Mouse (Mus musculus): ENCODE measurements at regions not wholly inside any gene's neighbourhood (a gene's known extent, or its start where the extent isn't known, plus 50 kb on each side); places are given as distances from the start of the nearest gene placed in this dataset.

DNA sequence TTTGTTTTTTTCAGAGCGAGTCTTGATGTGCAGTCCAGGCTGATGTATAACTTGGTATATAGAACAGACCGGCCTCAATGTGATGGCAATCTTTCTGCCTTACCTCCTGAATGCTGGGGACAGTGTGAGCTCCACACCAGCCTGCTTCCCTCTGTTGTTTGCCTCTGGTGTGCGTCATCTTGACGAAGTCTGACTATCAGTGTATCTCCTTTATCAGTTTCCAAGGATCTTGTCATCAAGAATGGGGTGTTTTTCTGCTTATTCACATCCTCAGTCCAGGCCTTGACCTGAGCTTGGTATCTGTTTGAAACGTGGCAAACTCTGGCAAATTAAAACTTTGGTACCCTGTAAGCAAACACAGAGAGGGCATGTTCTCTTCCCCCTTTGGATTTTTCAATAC, 226.3 kb downstream of the Ccdc91 start:
- Histone ChIP-seq H3K9me3 (replicated peaks; ENCODE audit: low read length) (no peaks in the 10 kb centered on the region), H3K79me2 (replicated peaks; ENCODE audit: control insufficient read depth, extremely low read depth, insufficient read depth, poor library complexity, severe bottlenecking) (no peaks in the 10 kb centered on the region), H3K4me1 (ENCODE audit: control insufficient read depth in 1 of 2, insufficient read depth in 2 of 2) (peaks cover 0 to 6% of the 10 kb centered on the region in 2 experiments; a peak in 2 of 4 replicates), H3K27ac (ENCODE audit: insufficient read depth, low read depth) (no peak overlapping the region), H3K9ac (ENCODE audit: insufficient read depth, low read depth) (no peak overlapping the region), H3K4me3 (replicated peaks in 1 of 3; ENCODE audit: low read depth in 2 of 3, low read length in 2 of 3, poor library complexity in 1 of 3) (no peak overlapping the region), H3K4me2 (ENCODE audit: insufficient read depth, low read depth, poor library complexity, severe bottlenecking) (no peak overlapping the region), H3K27me3 (replicated peaks) (no peaks in the 10 kb centered on the region), H3K36me3 (replicated peaks in 1 of 2; ENCODE audit: control insufficient read depth in 1 of 2, insufficient read depth in 1 of 2, low read length in 1 of 2) (no peaks in the 10 kb centered on the region)
- in situ Hi-C loops (cut with MboI; ENCODE audit: low pct_ligation_motif_present, low pct_unique_long_range_greater_than_20kb, low sequenced_read_pairs): no loop called here
- dilution Hi-C loops (cut with MboI; ENCODE audit: extremely low pct_ligation_motif_present, extremely low pct_unique_long_range_greater_than_20kb, low sequenced_read_pairs): no loop called here
- TF ChIP-seq POLR2AphosphoS2 (IDR thresholded peaks at IDR 0.05; ENCODE audit: low read depth, low read length) (no peak), ELF1 (IDR thresholded peaks at IDR 0.05; ENCODE audit: low read depth, low read length) (no peak)
- no peak for DNase-seq (ENCODE audit: extremely low read depth)

DNA sequence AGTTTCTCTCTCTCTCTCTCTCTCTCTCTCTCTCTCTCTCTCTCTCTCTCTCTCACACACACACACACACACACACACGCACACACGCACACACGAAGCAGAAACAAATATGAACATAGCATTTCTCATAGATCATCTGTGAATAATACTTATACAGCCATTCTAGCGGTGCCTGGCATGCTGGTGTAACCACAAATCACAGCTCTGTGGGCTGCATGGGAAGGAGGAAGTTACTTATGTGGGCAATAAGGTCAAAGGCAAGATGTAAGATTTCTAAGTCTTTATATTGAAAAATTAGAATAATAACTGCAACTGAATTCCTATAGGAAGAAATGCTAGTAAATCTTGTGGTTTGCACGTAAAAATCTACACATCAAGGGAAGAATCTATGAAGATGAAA, 228.7 kb downstream of the Ccdc91 start:
- dilution Hi-C loops (cut with MboI; ENCODE audit: extremely low pct_ligation_motif_present, extremely low pct_unique_long_range_greater_than_20kb, low sequenced_read_pairs) (no loop called here), in situ Hi-C loops (cut with MboI; ENCODE audit: low pct_ligation_motif_present, low pct_unique_long_range_greater_than_20kb, low sequenced_read_pairs) (no loop called here)
- no peaks in the 10 kb centered on the region for H3K27me3 ChIP-seq (replicated peaks)
- H3K9ac ChIP-seq (ENCODE audit: insufficient read depth, low read depth): no peak overlapping the region
- H3K79me2 ChIP-seq (replicated peaks; ENCODE audit: control insufficient read depth, extremely low read depth, insufficient read depth, poor library complexity, severe bottlenecking): no peaks in the 10 kb centered on the region
- TF ChIP-seq ZMIZ1 (IDR thresholded peaks at IDR 0.05; ENCODE audit: low read depth, low read length) (no peak), ZC3H11A (IDR thresholded peaks at IDR 0.05; ENCODE audit: low read depth, low read length) (no peak)
- no peak overlapping the region for H3K4me3 ChIP-seq (replicated peaks in 1 of 3; ENCODE audit: low read depth in 2 of 3, low read length in 2 of 3, poor library complexity in 1 of 3)
- H3K4me1 ChIP-seq (ENCODE audit: control insufficient read depth in 1 of 2, insufficient read depth in 2 of 2): peaks cover 0 to 6% of the 10 kb centered on the region in 2 experiments; a peak in 2 of 4 replicates
- no peaks in the 10 kb centered on the region for H3K9me3 ChIP-seq (replicated peaks; ENCODE audit: low read length)
- H3K27ac ChIP-seq (ENCODE audit: insufficient read depth, low read depth): no peak overlapping the region
- no peaks in the 10 kb centered on the region for H3K36me3 ChIP-seq (replicated peaks in 1 of 2; ENCODE audit: control insufficient read depth in 1 of 2, insufficient read depth in 1 of 2, low read length in 1 of 2)
- DNase-seq (ENCODE audit: extremely low read depth): no peak
- H3K4me2 ChIP-seq (ENCODE audit: insufficient read depth, low read depth, poor library complexity, severe bottlenecking): no peak overlapping the region

DNA sequence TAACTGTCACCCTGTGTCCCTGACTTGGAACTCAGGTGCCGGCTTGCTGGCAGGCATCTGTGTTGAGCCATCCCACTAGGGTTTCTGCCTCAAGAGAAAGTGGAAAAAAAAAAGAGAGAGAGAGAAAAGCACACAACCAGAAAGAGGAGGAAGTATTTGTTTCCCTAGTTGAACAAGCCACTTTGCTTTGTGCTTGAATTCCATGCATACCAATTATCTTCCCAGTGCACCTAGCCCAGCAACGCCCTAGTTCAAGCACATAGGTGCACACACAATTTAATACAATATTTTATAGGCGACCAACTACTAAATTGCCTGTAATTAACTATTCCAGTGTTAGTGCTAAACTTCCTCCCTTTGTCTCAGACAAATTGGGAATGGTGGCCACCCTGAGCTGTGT, 230.3 kb downstream of the Ccdc91 start:
- Histone ChIP-seq H3K9ac (ENCODE audit: insufficient read depth, low read depth) (no peak overlapping the region), H3K4me2 (ENCODE audit: insufficient read depth, low read depth, poor library complexity, severe bottlenecking) (no peak overlapping the region), H3K4me1 (ENCODE audit: control insufficient read depth in 1 of 2, insufficient read depth in 2 of 2) (peaks cover 0 to 6% of the 10 kb centered on the region in 2 experiments; a peak in 2 of 4 replicates), H3K79me2 (replicated peaks; ENCODE audit: control insufficient read depth, extremely low read depth, insufficient read depth, poor library complexity, severe bottlenecking) (no peaks in the 10 kb centered on the region), H3K9me3 (replicated peaks; ENCODE audit: low read length) (no peaks in the 10 kb centered on the region), H3K27me3 (replicated peaks) (no peaks in the 10 kb centered on the region), H3K4me3 (replicated peaks in 1 of 3; ENCODE audit: low read depth in 2 of 3, low read length in 2 of 3, poor library complexity in 1 of 3) (no peak overlapping the region), H3K27ac (ENCODE audit: insufficient read depth, low read depth) (no peak overlapping the region), H3K36me3 (replicated peaks in 1 of 2; ENCODE audit: control insufficient read depth in 1 of 2, insufficient read depth in 1 of 2, low read length in 1 of 2) (no peaks in the 10 kb centered on the region)
- TF ChIP-seq POLR2AphosphoS2 (IDR thresholded peaks at IDR 0.05; ENCODE audit: low read depth, low read length): no peak
- no peak for DNase-seq (ENCODE audit: extremely low read depth)
- dilution Hi-C loops (cut with MboI; ENCODE audit: extremely low pct_ligation_motif_present, extremely low pct_unique_long_range_greater_than_20kb, low sequenced_read_pairs) (no loop called here), in situ Hi-C loops (cut with MboI; ENCODE audit: low pct_ligation_motif_present, low pct_unique_long_range_greater_than_20kb, low sequenced_read_pairs) (no loop called here)

DNA sequence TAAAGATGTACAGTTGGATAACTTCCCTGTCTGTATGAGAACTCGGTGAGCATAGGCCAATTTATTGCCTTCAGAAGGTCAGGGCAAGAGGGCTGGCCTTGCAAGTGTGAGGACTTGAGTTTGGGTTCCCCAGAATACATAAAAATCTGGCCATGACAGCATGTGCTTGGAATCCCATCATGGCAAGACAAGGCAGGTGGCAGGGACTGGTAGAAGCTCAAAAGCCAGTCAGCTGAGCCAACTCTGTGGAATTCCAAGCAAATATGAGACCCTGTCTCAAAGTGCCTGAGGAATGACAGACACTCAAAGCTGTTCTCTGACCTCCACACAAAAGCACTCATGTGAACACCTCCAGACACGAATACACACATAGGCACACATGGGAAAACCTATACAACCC, 231.1 kb downstream of the Ccdc91 start:
- H3K27ac ChIP-seq (ENCODE audit: insufficient read depth, low read depth): no peak overlapping the region
- in situ Hi-C loops (cut with MboI; ENCODE audit: low pct_ligation_motif_present, low pct_unique_long_range_greater_than_20kb, low sequenced_read_pairs): no loop called here
- H3K27me3 ChIP-seq (replicated peaks): no peaks in the 10 kb centered on the region
- H3K79me2 ChIP-seq (replicated peaks; ENCODE audit: control insufficient read depth, extremely low read depth, insufficient read depth, poor library complexity, severe bottlenecking): no peaks in the 10 kb centered on the region
- no peak overlapping the region for H3K4me3 ChIP-seq (replicated peaks in 1 of 3; ENCODE audit: low read depth in 2 of 3, low read length in 2 of 3, poor library complexity in 1 of 3)
- no peaks in the 10 kb centered on the region for H3K36me3 ChIP-seq (replicated peaks in 1 of 2; ENCODE audit: control insufficient read depth in 1 of 2, insufficient read depth in 1 of 2, low read length in 1 of 2)
- TF ChIP-seq POLR2AphosphoS2 (IDR thresholded peaks at IDR 0.05; ENCODE audit: low read depth, low read length): no peak
- no peak for TF ChIP-seq RCOR1 (conservative IDR thresholded peaks at IDR 0.05; ENCODE audit: low read depth, low read length)
- no peak for TF ChIP-seq IRF4 (IDR thresholded peaks at IDR 0.05; ENCODE audit: low read depth, low read length)
- TF ChIP-seq NRF1 (IDR thresholded peaks at IDR 0.05; ENCODE audit: low read depth, low read length): no peak
- TF ChIP-seq HCFC1 (IDR thresholded peaks at IDR 0.05; ENCODE audit: low read depth, low read length): no peak
- no peak for TF ChIP-seq NELFE (IDR thresholded peaks at IDR 0.05; ENCODE audit: low read depth, low read length)
- TF ChIP-seq UBTF (IDR thresholded peaks at IDR 0.05; ENCODE audit: low read depth, low read length): no peak
- TF ChIP-seq E2F4 (IDR thresholded peaks at IDR 0.05; ENCODE audit: insufficient replicate concordance, low read depth, low read length): no peak
- no peak for TF ChIP-seq USF2 (conservative IDR thresholded peaks at IDR 0.05; ENCODE audit: low read depth, low read length)
- no peak for TF ChIP-seq CHD2 (IDR thresholded peaks at IDR 0.05; ENCODE audit: low read length)
- TF ChIP-seq MYC (IDR thresholded peaks at IDR 0.05; ENCODE audit: low read depth, low read length): no peak
- no peak for TF ChIP-seq JUND (conservative IDR thresholded peaks at IDR 0.05; ENCODE audit: low read depth, low read length)
- TF ChIP-seq SMC3 (IDR thresholded peaks at IDR 0.05; ENCODE audit: low read depth, low read length): no peak
- TF ChIP-seq CHD1 (IDR thresholded peaks at IDR 0.05; ENCODE audit: low read depth, low read length): no peak
- no peak for TF ChIP-seq MEF2A (IDR thresholded peaks at IDR 0.05; ENCODE audit: borderline replicate concordance, low read depth, low read length)
- H3K9ac ChIP-seq (ENCODE audit: insufficient read depth, low read depth): no peak overlapping the region
- dilution Hi-C loops (cut with MboI; ENCODE audit: extremely low pct_ligation_motif_present, extremely low pct_unique_long_range_greater_than_20kb, low sequenced_read_pairs): no loop called here
- peaks cover 0 to 6% of the 10 kb centered on the region in 2 experiments; a peak in 2 of 4 replicates for H3K4me1 ChIP-seq (ENCODE audit: control insufficient read depth in 1 of 2, insufficient read depth in 2 of 2)
- no peaks in the 10 kb centered on the region for H3K9me3 ChIP-seq (replicated peaks; ENCODE audit: low read length)
- no peak overlapping the region for H3K4me2 ChIP-seq (ENCODE audit: insufficient read depth, low read depth, poor library complexity, severe bottlenecking)
- DNase-seq (ENCODE audit: extremely low read depth): no peak

All from CH12.LX (cell line).